Comparison of ENCODE assay signal across 16 mouse cellular contexts in the genomic region with DNA sequence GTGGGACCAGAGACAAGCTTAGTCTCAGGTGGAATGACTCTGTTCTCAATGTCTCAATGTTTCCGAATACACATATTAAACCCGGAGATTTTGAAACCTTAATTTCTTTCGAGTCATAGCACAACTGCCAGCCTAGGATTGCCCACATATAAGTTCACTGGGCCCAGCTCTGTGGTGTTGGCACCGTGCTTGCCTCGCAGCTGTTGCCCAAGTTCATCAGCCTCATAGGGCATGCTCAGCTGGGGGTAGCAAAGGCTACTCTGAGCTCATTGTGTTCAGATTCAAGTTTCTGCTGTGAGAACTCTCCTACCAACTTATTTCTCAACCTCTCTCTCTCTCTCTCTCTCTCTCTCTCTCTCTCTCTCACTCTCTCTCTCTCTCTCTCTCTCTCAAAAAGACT. TPM values are rescaled to one million over a fixed set of nuclear protein-coding genes. Genes with fewer than 3 reads are reported as not detected.
DNase-seq lines count a peak whose midpoint lies in the region; ATAC-seq and TF ChIP-seq lines count a peak whose summit lies in the region.
"Had no signal": no experiment of that assay in that cellular context is flagged by ENCODE, and none has a peak within 500 bp of the region (broad histone marks: within the 10 kb centered on the region; RNA-seq: fewer than 3 reads in every experiment).

No protein-coding gene starts in this region.

- 85% methylated on average over 5 of the region's 5 CpGs for WGBS in forebrain, embryonic 16.5 days
- WGBS in forebrain, embryonic 10.5 days: 90% methylated on average over 5 of the region's 5 CpGs

- DNase-seq in forebrain, embryonic 10.5 days (ENCODE audit: extremely low spot score, low spot score): no peak
- DNase-seq in left cerebral cortex, postnatal 4 days: peak; percentile 65
- no peak for DNase-seq in left cerebral cortex, adult 2 months (ENCODE audit: extremely low spot score in 1 of 2, low spot score in 2 of 2)
- peak; percentile 81 for DNase-seq in adipocyte (ENCODE audit: low spot score)
- peak; percentile 50 for DNase-seq in fibroblast of lung, adult 2 months (ENCODE audit: low read depth)
- no peak for DNase-seq in spleen, adult 18-20 months
- DNase-seq: liver, embryonic 13.5 days had no signal

- H3K27ac ChIP-seq in forebrain, embryonic 16.5 days (ENCODE audit: low read length): peak overlapping the region; percentile 61; the same call in 1 of the 2 replicates
- H3K27ac ChIP-seq in forebrain, embryonic 10.5 days: no peak overlapping the region
- H3K27ac ChIP-seq in left cerebral cortex, adult 2 months: no peak overlapping the region
- H3K27ac ChIP-seq: embryonic facial prominence, embryonic 15.5 days; heart, embryonic 10.5 days; hindbrain, embryonic 15.5 days; limb, embryonic 13.5 days; liver, embryonic 13.5 days had no signal

- H3K36me3 ChIP-seq in forebrain, embryonic 16.5 days (ENCODE audit: control insufficient read depth, insufficient read depth): no peaks in the 10 kb centered on the region
- no peaks in the 10 kb centered on the region for H3K36me3 ChIP-seq in forebrain, embryonic 10.5 days (replicated peaks)
- H3K36me3 ChIP-seq: embryonic facial prominence, embryonic 15.5 days; heart, embryonic 10.5 days; hindbrain, embryonic 15.5 days; limb, embryonic 13.5 days; liver, embryonic 13.5 days had no signal

- no peak overlapping the region for H3K4me2 ChIP-seq in forebrain, embryonic 16.5 days (ENCODE audit: low read length)
- H3K4me2 ChIP-seq: embryonic facial prominence, embryonic 15.5 days; hindbrain, embryonic 15.5 days; limb, embryonic 13.5 days; liver, embryonic 13.5 days; lung, embryonic 14.5 days had no signal

- H3K9me3 ChIP-seq in forebrain, embryonic 16.5 days (ENCODE audit: control insufficient read depth, low read length): no peaks in the 10 kb centered on the region
- H3K9me3 ChIP-seq in forebrain, embryonic 10.5 days: no peaks in the 10 kb centered on the region
- H3K9me3 ChIP-seq: embryonic facial prominence, embryonic 15.5 days; heart, embryonic 10.5 days; hindbrain, embryonic 15.5 days; limb, embryonic 13.5 days; liver, embryonic 13.5 days had no signal

- no peak for TF ChIP-seq CTCF in left cerebral cortex, adult 2 months (IDR thresholded peaks at IDR 0.05)

- intact Hi-C loops in left cerebral cortex, postnatal 4 days (cut with DNase I): no loop called here
- intact Hi-C loops in left cerebral cortex, adult 2 months (cut with DNase I): no loop called here

- H3K9ac ChIP-seq in forebrain, embryonic 16.5 days (replicated peaks; ENCODE audit: low read depth, low read length): no peak overlapping the region
- H3K9ac ChIP-seq: embryonic facial prominence, embryonic 15.5 days; hindbrain, embryonic 15.5 days; limb, embryonic 13.5 days; liver, embryonic 13.5 days; lung, embryonic 14.5 days had no signal

- H3K27me3 ChIP-seq in forebrain, embryonic 16.5 days (replicated peaks; ENCODE audit: control insufficient read depth, insufficient read depth, low read length): no peaks in the 10 kb centered on the region
- H3K27me3 ChIP-seq in forebrain, embryonic 10.5 days (ENCODE audit: poor library complexity, severe bottlenecking): no peaks in the 10 kb centered on the region; the same call in 1 of the 2 replicates
- H3K27me3 ChIP-seq: embryonic facial prominence, embryonic 15.5 days; hindbrain, embryonic 15.5 days; limb, embryonic 13.5 days; liver, embryonic 13.5 days had no signal

- H3K4me3 ChIP-seq in forebrain, embryonic 16.5 days (replicated peaks; ENCODE audit: low read length): no peak overlapping the region
- no peak overlapping the region for H3K4me3 ChIP-seq in forebrain, embryonic 10.5 days
- no peak overlapping the region for H3K4me3 ChIP-seq in left cerebral cortex, adult 2 months
- H3K4me3 ChIP-seq: embryonic facial prominence, embryonic 15.5 days; heart, embryonic 10.5 days; hindbrain, embryonic 15.5 days; limb, embryonic 13.5 days; liver, embryonic 13.5 days had no signal

- no peak for ATAC-seq in forebrain, embryonic 16.5 days
- ATAC-seq: intestine, postnatal 0 days had no signal

- H3K4me1 ChIP-seq in forebrain, embryonic 16.5 days (replicated peaks; ENCODE audit: control insufficient read depth, insufficient read depth, low read length): peaks cover 22% of the 10 kb centered on the region
- peaks cover 31% of the 10 kb centered on the region for H3K4me1 ChIP-seq in forebrain, embryonic 10.5 days
- H3K4me1 ChIP-seq: liver, embryonic 13.5 days had no signal

RNA-seq across cellular contexts. Expression of a gene that starts 53.6 kb away (rescaled TPM):
- 8.7 and 12.4 TPM in 2 replicates for polyA plus RNA-seq in forebrain, embryonic 16.5 days (2015; fragmentation: Nextera tagmentation; extraction: Ambion mirVana)
- 1.5 and 1.7 TPM in 2 replicates for polyA plus RNA-seq in forebrain, embryonic 10.5 days (2016; fragmentation: Nextera tagmentation; extraction: Ambion mirVana)
- total RNA-seq in left cerebral cortex, postnatal 4 days (2021): 10 to 100 TPM; 19.3 to 21.4 TPM
- total RNA-seq in left cerebral cortex, adult 2 months (2021): 1 to 10 TPM; 6.3 to 7.4 TPM
- total RNA-seq: gastrocnemius, postnatal 36 days; heart, postnatal 36 days had no signal
- polyA plus RNA-seq: liver, embryonic 13.5 days had no signal

Comparison
In these comparisons a context has a peak if more than half of its experiments do, and no peak if none do; other contexts are left out.
1. DNase-seq: peak in left cerebral cortex, postnatal 4 days (single experiment), adipocyte (single experiment) and fibroblast of lung, adult 2 months (single experiment); none in forebrain, embryonic 10.5 days (single experiment), left cerebral cortex, adult 2 months (0 of 2) and spleen, adult 18-20 months (0 of 2).